Mouse (Mus musculus) lung, postnatal 25 days (tissue): ENCODE data around the gene Gm12355.

Source experiments
- DNase-seq: peaks from one replicate; pipeline ENCODE4 v3.0.0; 2022; ENCODE audit warnings: low spot score

Gene Gm12355

DNA sequence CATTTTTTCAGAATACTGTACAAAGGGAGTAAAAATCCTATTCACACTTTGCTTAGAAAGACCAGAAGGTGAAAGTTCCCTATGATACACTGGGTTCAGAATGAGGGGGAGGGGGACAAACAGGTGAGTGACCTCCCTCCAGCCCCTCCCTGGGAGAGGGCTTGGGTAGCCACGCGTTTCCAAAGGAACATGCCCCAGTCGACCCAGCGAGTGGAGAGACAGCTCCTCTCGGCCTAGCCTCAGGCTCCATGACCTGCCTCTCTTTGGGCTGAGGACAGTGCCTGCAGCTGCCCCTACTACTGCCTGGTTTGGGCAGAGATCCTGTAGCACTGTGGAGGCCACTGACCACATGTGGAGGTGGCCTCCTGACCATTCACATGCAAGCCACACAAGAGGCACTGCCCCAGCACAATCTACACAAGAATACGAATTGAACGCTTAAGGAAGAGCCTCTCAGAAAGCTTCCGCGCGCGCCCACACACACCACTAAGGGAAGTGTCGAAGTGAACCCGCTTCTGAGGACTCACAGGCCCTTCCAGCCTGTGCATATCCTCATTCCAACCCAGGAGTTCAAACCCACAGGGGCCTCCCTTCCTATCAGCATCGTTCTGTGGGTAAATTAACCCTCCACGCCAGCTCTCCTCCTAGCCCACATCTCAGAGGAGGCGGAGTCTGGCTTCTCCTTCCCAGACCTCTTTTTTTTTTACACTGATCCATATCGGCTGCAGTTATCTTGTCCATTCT, 44.0 kb downstream of the Gm12355 start:
- DNase-seq, result no peak

DNA sequence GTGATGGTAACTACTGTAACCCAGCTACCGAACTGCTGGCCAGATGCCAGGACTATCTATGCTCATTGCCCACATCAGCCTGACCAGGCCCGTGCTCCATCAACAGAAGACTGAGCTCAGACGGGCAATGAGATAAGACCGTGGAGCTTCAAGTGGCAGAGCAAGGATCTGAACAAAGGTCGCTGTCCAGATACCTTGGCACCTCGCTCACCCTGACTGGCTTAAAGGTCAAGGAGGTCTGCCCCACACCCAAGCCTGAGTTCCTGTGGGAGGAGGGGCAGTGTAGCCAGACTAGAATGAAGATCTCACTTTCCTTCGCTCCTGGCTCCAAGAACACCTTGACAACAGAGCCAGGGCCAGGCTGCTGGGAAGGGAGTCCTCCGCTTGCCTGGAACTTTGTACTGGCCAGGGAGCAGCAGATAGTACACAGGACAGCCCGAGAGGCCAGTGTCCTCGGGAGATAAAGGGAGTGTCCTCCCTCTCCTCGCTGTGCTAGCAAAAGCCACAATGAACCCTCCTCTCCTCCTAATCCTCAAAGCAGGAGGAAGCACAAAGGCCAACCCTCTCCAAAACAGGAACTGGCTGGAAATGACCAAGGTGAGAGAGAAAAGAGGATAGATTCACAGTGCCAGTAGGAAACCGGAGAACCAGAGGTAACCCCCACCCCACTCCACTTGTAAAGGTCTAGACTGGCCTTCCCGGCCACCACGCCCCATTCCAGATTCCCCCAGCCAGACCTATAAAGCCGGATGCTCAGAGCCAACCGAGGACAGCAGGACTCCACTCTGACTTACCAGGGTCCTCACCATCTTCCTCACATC, 45.0 kb downstream of the Gm12355 start:
- DNase-seq, result no peak

DNA sequence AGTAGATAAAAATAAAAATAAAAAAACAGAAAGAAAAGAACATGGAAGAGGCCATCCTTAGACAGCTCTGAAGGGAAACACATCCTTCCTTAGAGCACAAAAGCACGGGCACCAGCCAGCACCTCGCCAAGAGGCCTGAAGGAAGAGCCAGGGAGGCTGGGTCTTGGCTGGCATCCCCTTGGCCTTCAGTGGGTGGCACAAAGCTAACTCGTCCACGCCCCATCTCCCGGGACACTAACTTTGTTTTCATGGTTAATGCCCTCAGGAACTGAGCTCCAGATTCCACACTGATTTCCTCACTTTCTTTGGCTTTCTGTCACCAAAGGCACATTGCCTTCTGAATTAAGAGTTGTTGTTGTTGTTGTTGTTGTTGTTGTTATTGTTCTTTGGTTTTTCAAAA, 47.7 kb downstream of the Gm12355 start:
- no peak for DNase-seq
